ENCODE assay signal across 8 mouse cellular contexts in genomic region chr10:85386605-85387218, GRCm38 (mm10). TPM values are rescaled to one million over a fixed set of nuclear protein-coding genes. Genes with fewer than 3 reads are reported as not detected.
A peak's percentile ranks its signal among the peaks of the same experiment; 100 is the strongest.
DNase-seq lines count a peak whose midpoint lies in the region; ATAC-seq and TF ChIP-seq lines count a peak whose summit lies in the region.

TSS of gene Btbd11 (plus strand) at chr10:85386814.

- H3K4me3 ChIP-seq in cortical plate, adult 2 months (ENCODE audit: insufficient read depth, low read length), result peak within 1 kb of the TSS; percentile 53
- peak within 1 kb of the TSS; percentile 90 for H3K4me3 ChIP-seq in megakaryocyte, embryonic 14.5 days (replicated peaks)

- peak; percentile 93 for DNase-seq in gastrocnemius, postnatal 14 days
- DNase-seq in left cerebral cortex, adult 9 months (ENCODE audit: low spot score in 2 of 2), result peak; percentile 53 to 82
- peak; percentile 92 to 93 for DNase-seq in right cerebral cortex, postnatal 10 days (ENCODE audit: low spot score in 2 of 2)
- peak; percentile 93 for DNase-seq in urinary bladder, postnatal 14 days (ENCODE audit: low spot score)

- H3K36me3 ChIP-seq in megakaryocyte, embryonic 14.5 days (replicated peaks; ENCODE audit: low read length), result no peaks in the 10 kb centered on the region

- intact Hi-C loops in gastrocnemius, postnatal 14 days (cut with DNase I; ENCODE audit: low total_unique reads), result no loop called here

- no peak for TF ChIP-seq CTCF in cortical plate, adult 2 months (IDR thresholded peaks at IDR 0.05; ENCODE audit: extremely low read depth, insufficient read depth, low read length)

- H3K27ac ChIP-seq in cortical plate, adult 2 months (ENCODE audit: insufficient read depth, low read length), result no peak within 1 kb of the TSS

- TF ChIP-seq POLR2A in cortical plate, adult 2 months (IDR thresholded peaks at IDR 0.05; ENCODE audit: extremely low read depth, insufficient read depth, low read length), result peak; percentile 63

- peaks cover 55% of the 10 kb centered on the region for H3K27me3 ChIP-seq in megakaryocyte, embryonic 14.5 days (replicated peaks)

- ATAC-seq in activated CD4-positive, CD25-positive, alpha-beta regulatory T cell, adult 4 months, result peak; percentile 92
- peak; percentile 87 for ATAC-seq in inflammation-experienced regulatory T-cells, adult 6 months

- H3K4me1 ChIP-seq in cortical plate, adult 2 months (ENCODE audit: control insufficient read depth, insufficient read depth, low read length), result no peaks in the 10 kb centered on the region
- H3K4me1 ChIP-seq in megakaryocyte, embryonic 14.5 days, result peaks cover 18% of the 10 kb centered on the region

- peaks cover 8% of the 10 kb centered on the region for H3K9me3 ChIP-seq in megakaryocyte, embryonic 14.5 days

RNA-seq across cellular contexts. Expression of gene Btbd11, which starts in this region (rescaled TPM):
- 1 to 10 TPM; 3.3 to 3.9 TPM for polyA plus RNA-seq in activated CD4-positive, CD25-positive, alpha-beta regulatory T cell, adult 4 months (2017; shearing (Covaris generic))
- 20.7 and 22.3 TPM in 2 replicates for polyA plus RNA-seq in cortical plate, adult 2 months (2012; rRNA removed)
- 1 to 10 TPM in 1 of 2 experiments, under 1 TPM in 1; 0.47 to 1.1 TPM for total RNA-seq in gastrocnemius, postnatal 14 days (2021)
- polyA plus RNA-seq in inflammation-experienced regulatory T-cells, adult 6 months (2017; shearing (Covaris generic)), result 1 to 10 TPM; 6.2 to 6.9 (median 6.6) TPM
- 0.20 TPM in 1 of 2 replicates, not detected in the other for polyA plus RNA-seq in megakaryocyte, embryonic 14.5 days (2012; ENCODE audit: insufficient read depth, low replicate concordance)
